In the genomic region with DNA sequence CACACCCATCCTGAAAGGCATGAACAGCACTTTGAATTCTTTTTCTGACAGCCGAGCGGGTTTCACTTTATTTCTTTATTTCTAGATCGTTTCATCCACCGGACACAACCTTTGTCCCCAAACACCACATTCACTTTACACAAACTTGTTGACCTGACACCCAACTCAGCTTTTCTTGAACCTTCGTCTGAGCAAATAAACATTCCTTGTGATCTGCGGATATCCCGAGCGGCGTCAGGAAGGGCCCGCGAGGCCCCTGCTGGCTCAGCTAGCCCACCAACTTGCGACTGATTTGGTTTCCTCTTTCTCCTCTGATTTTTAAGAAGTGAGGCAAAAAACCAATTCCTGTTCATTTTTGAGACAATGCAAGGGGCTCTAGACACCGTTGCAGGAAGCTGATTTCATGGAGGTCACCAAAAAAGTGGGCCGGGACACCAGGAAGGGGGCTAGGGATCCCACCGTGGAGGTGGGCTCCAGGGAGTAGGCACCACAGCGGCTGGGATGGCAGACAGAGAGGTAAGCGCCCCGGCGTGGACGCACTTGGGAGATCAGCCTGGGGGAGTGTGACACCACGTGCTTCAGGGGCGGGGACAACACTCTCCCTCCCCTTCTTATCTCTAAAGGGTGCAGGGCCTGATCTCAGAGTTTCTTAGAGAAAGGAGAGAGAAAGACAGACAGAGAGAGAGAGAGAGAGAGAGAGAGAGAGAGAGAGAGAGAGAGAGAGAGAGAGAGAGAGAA, we compare ENCODE assay signal across 8 mouse cellular contexts. TPM values are rescaled to one million over a fixed set of nuclear protein-coding genes. Genes with fewer than 3 reads are reported as not detected.
DNase-seq lines count a peak whose midpoint lies in the region; ATAC-seq and TF ChIP-seq lines count a peak whose summit lies in the region.

TSS of gene Slc39a8 (plus strand) at position 264 of the 738 bp plus-strand sequence.

- TF ChIP-seq RAD21 in CH12.LX (IDR thresholded peaks at IDR 0.05; ENCODE audit: low read depth, low read length), result peak; percentile 12

- no peaks in the 10 kb centered on the region for H3K9me3 ChIP-seq in CH12.LX (replicated peaks; ENCODE audit: low read length)
- no peaks in the 10 kb centered on the region for H3K9me3 ChIP-seq in forebrain, embryonic 11.5 days (ENCODE audit: control insufficient read depth, low read length)
- no peaks in the 10 kb centered on the region for H3K9me3 ChIP-seq in heart, embryonic 14.5 days (ENCODE audit: control insufficient read depth, low read length)
- H3K9me3 ChIP-seq in liver, embryonic 13.5 days (replicated peaks), result no peaks in the 10 kb centered on the region

- 3% methylated on average over 22 of the region's 22 CpGs for WGBS in forebrain, embryonic 11.5 days
- WGBS in heart, embryonic 14.5 days, result 2% methylated on average over 22 of the region's 22 CpGs
- under 1% methylated on average over 22 of the region's 22 CpGs for WGBS in liver, embryonic 13.5 days (ENCODE audit: insufficient replicate concordance)

- peak within 1 kb of the TSS; percentile 27 for H3K9ac ChIP-seq in CH12.LX (ENCODE audit: insufficient read depth, low read depth)
- H3K9ac ChIP-seq in forebrain, embryonic 11.5 days (ENCODE audit: low read length), result peak within 1 kb of the TSS; percentile 65
- H3K9ac ChIP-seq in heart, embryonic 14.5 days (ENCODE audit: low read length), result peak within 1 kb of the TSS; percentile 73
- H3K9ac ChIP-seq in liver, embryonic 13.5 days, result peak within 1 kb of the TSS; percentile 90

- H3K27ac ChIP-seq in CH12.LX (ENCODE audit: insufficient read depth, low read depth), result no peak within 1 kb of the TSS
- H3K27ac ChIP-seq in forebrain, embryonic 11.5 days (ENCODE audit: low read depth, low read length), result peak within 1 kb of the TSS; percentile 48; the same call in 1 of the 2 replicates
- H3K27ac ChIP-seq in heart, embryonic 14.5 days (replicated peaks in 1 of 2; ENCODE audit: control insufficient read depth in 1 of 2, insufficient read depth in 1 of 2, low read depth in 2 of 2, low read length in 2 of 2), result peak within 1 kb of the TSS; percentile 68 to 79
- H3K27ac ChIP-seq in liver, embryonic 13.5 days, result peak within 1 kb of the TSS; percentile 97

- dilution Hi-C loops in CH12.LX (cut with MboI; ENCODE audit: extremely low pct_ligation_motif_present, extremely low pct_unique_long_range_greater_than_20kb, low sequenced_read_pairs), result no loop called here

- peak; percentile 94 for ATAC-seq in forebrain, embryonic 11.5 days (replicated peaks; ENCODE audit: low FRiP score)
- ATAC-seq in heart, embryonic 14.5 days (ENCODE audit: insufficient number of reproducible peaks, insufficient read depth, low FRiP score, low read depth), result peak; percentile 92
- ATAC-seq in liver, embryonic 13.5 days (ENCODE audit: low read depth), result peak; percentile 87

- H3K4me1 ChIP-seq in CH12.LX (ENCODE audit: control insufficient read depth in 1 of 2, insufficient read depth in 2 of 2), result peaks cover 2 to 4% of the 10 kb centered on the region in 2 experiments; a peak in 1 of 4 replicates
- peaks cover 2% of the 10 kb centered on the region; the same call in 1 of the 2 replicates for H3K4me1 ChIP-seq in forebrain, embryonic 11.5 days (replicated peaks; ENCODE audit: control insufficient read depth, insufficient read depth, low read length)
- H3K4me1 ChIP-seq in heart, embryonic 14.5 days (ENCODE audit: control insufficient read depth in 2 of 2, insufficient read depth in 2 of 2, low read length in 2 of 2), result peaks cover 0 to 13% of the 10 kb centered on the region in 2 experiments; a peak in 3 of 4 replicates
- H3K4me1 ChIP-seq in liver, embryonic 13.5 days (replicated peaks), result peaks cover 52% of the 10 kb centered on the region

- H3K4me3 ChIP-seq in CH12.LX (replicated peaks in 1 of 3; ENCODE audit: low read depth in 2 of 3, low read length in 2 of 3, poor library complexity in 1 of 3), result peak within 1 kb of the TSS in 2 of 3 experiments; percentile 28 to 49
- H3K4me3 ChIP-seq in forebrain, embryonic 11.5 days (ENCODE audit: low read depth, low read length), result peak within 1 kb of the TSS; percentile 52
- H3K4me3 ChIP-seq in heart, embryonic 14.5 days (ENCODE audit: control insufficient read depth in 1 of 2, insufficient read depth in 1 of 2, low read depth in 1 of 2, low read length in 2 of 2), result peak within 1 kb of the TSS; percentile 63 to 87
- peak within 1 kb of the TSS; percentile 83 for H3K4me3 ChIP-seq in liver, embryonic 13.5 days (replicated peaks)

- H3K27me3 ChIP-seq in CH12.LX (replicated peaks), result no peaks in the 10 kb centered on the region
- H3K27me3 ChIP-seq in forebrain, embryonic 11.5 days (ENCODE audit: control insufficient read depth, insufficient read depth, low read length), result no peaks in the 10 kb centered on the region
- peaks cover 4% of the 10 kb centered on the region; the same call in 1 of the 2 replicates for H3K27me3 ChIP-seq in heart, embryonic 14.5 days (ENCODE audit: control insufficient read depth, insufficient read depth, low read length)
- H3K27me3 ChIP-seq in liver, embryonic 13.5 days, result no peaks in the 10 kb centered on the region
- H3K27me3 ChIP-seq in splenic B cell, adult 2 months (ENCODE audit: control insufficient read depth, insufficient read depth, low read length, poor library complexity, severe bottlenecking), result no peaks in the 10 kb centered on the region

- TF ChIP-seq POLR2A in CH12.LX (IDR thresholded peaks at IDR 0.05; ENCODE audit: low read depth, low read length), result peak; percentile 40

- no peak for TF ChIP-seq EP300 in CH12.LX (IDR thresholded peaks at IDR 0.05; ENCODE audit: low read length)

- no peaks in the 10 kb centered on the region for H3K79me2 ChIP-seq in CH12.LX (replicated peaks; ENCODE audit: control insufficient read depth, extremely low read depth, insufficient read depth, poor library complexity, severe bottlenecking)

- no peaks in the 10 kb centered on the region for H3K36me3 ChIP-seq in CH12.LX (replicated peaks in 1 of 2; ENCODE audit: control insufficient read depth in 1 of 2, insufficient read depth in 1 of 2, low read length in 1 of 2)
- H3K36me3 ChIP-seq in forebrain, embryonic 11.5 days (ENCODE audit: control insufficient read depth, insufficient read depth, low read length), result no peaks in the 10 kb centered on the region
- H3K36me3 ChIP-seq in heart, embryonic 14.5 days (ENCODE audit: control insufficient read depth, insufficient read depth, low read length), result no peaks in the 10 kb centered on the region
- H3K36me3 ChIP-seq in liver, embryonic 13.5 days, result peaks cover 10% of the 10 kb centered on the region
- H3K36me3 ChIP-seq in splenic B cell, adult 2 months (ENCODE audit: control insufficient read depth, insufficient read depth, low read length, poor library complexity, severe bottlenecking), result no peaks in the 10 kb centered on the region

- H3K4me2 ChIP-seq in CH12.LX (ENCODE audit: insufficient read depth, low read depth, poor library complexity, severe bottlenecking), result peak within 1 kb of the TSS; percentile 92
- peak within 1 kb of the TSS; percentile 92 for H3K4me2 ChIP-seq in forebrain, embryonic 11.5 days (ENCODE audit: low read depth, low read length, severe bottlenecking)
- H3K4me2 ChIP-seq in heart, embryonic 14.5 days (ENCODE audit: low read length), result peak within 1 kb of the TSS; percentile 80
- peak within 1 kb of the TSS; percentile 96 for H3K4me2 ChIP-seq in liver, embryonic 13.5 days

- peak in 1 of 2 experiments; percentile 58; a peak in 2 of 4 replicates for TF ChIP-seq CTCF in CH12.LX (conservative IDR thresholded peaks at IDR 0.05 in 1 of 2, IDR thresholded peaks at IDR 0.05 in 1 of 2; ENCODE audit: low read depth in 2 of 2, low read length in 2 of 2)

- in situ Hi-C loops in CH12.LX (cut with MboI; ENCODE audit: low pct_ligation_motif_present, low pct_unique_long_range_greater_than_20kb, low sequenced_read_pairs), result no loop called here

- DNase-seq in CH12.LX (ENCODE audit: extremely low read depth), result peak; percentile 56
- peak; percentile 90 for DNase-seq in c-Kit-positive CD71-positive TER-119-positive erythroid progenitor cells, embryonic 14.5 days (ENCODE audit: low spot score)
- DNase-seq in forebrain, embryonic 11.5 days (ENCODE audit: low spot score), result peak; percentile 87
- DNase-seq in kidney, postnatal 10 days, result peak; percentile 87
- peak; percentile 90 for DNase-seq in liver, embryonic 13.5 days
- DNase-seq in naive thymus-derived CD4-positive, alpha-beta T cell, adult 2 months (ENCODE audit: low read depth), result peak; percentile 85
- DNase-seq in splenic B cell, adult 2 months (ENCODE audit: low read depth, low spot score), result peak; percentile 75

TF ChIP-seq in CH12.LX, 34 proteins besides CTCF, POLR2A, EP300 and RAD21 (continues in another document):
- TF ChIP-seq KAT2A (IDR thresholded peaks at IDR 0.05; ENCODE audit: insufficient replicate concordance, low read length) (no peak), MAZ (IDR thresholded peaks at IDR 0.05; ENCODE audit: low read depth, low read length) (0 out of 2 replicates have a peak, but pooled peaks have one; percentile 37), ZC3H11A (IDR thresholded peaks at IDR 0.05; ENCODE audit: low read depth, low read length) (no peak), JUND (conservative IDR thresholded peaks at IDR 0.05; ENCODE audit: low read depth, low read length) (no peak), ZKSCAN1 (IDR thresholded peaks at IDR 0.05; ENCODE audit: borderline replicate concordance, low read depth, low read length) (no peak), ELF1 (IDR thresholded peaks at IDR 0.05; ENCODE audit: low read depth, low read length) (no peak), ZNF384 (IDR thresholded peaks at IDR 0.05; ENCODE audit: low read depth, low read length) (no peak), CHD1 (IDR thresholded peaks at IDR 0.05; ENCODE audit: low read depth, low read length) (no peak), ETS1 (conservative IDR thresholded peaks at IDR 0.05; ENCODE audit: low read depth, low read length) (no peak), MXI1 (IDR thresholded peaks at IDR 0.05; ENCODE audit: low read depth, low read length) (peak; percentile 93), NELFE (IDR thresholded peaks at IDR 0.05; ENCODE audit: low read depth, low read length) (no peak; the same call in 1 of the 2 replicates), SIN3A (IDR thresholded peaks at IDR 0.05; ENCODE audit: low read length) (peak; percentile 89), HCFC1 (IDR thresholded peaks at IDR 0.05; ENCODE audit: low read depth, low read length) (0 out of 2 replicates have a peak, but pooled peaks have one; percentile 20), MEF2A (IDR thresholded peaks at IDR 0.05; ENCODE audit: borderline replicate concordance, low read depth, low read length) (peak; percentile 22; the same call in 1 of the 2 replicates), CHD2 (IDR thresholded peaks at IDR 0.05; ENCODE audit: low read length) (0 out of 2 replicates have a peak, but pooled peaks have one; percentile 30)

RNA-seq across cellular contexts. Expression of gene Slc39a8, which starts in this region (rescaled TPM):
- total RNA-seq in CH12.LX (2012; rRNA removed), result 0.30 and 0.50 TPM in 2 replicates
- 0.64 and 0.72 TPM in 2 replicates for total RNA-seq in CH12.LX (2014; rRNA removed)
- 0.59 and 1.2 TPM in 2 replicates for polyA plus RNA-seq in CH12.LX (2012; ENCODE audit: insufficient read length, low read depth)
- polyA plus RNA-seq in forebrain, embryonic 11.5 days (2014; fragmentation: Nextera tagmentation; extraction: Ambion mirVana), result 21.2 and 22.4 TPM in 2 replicates
- 16.0 and 17.8 TPM in 2 replicates for polyA plus RNA-seq in heart, embryonic 14.5 days (2014; fragmentation: Nextera tagmentation; extraction: Ambion mirVana)
- polyA plus RNA-seq in liver, embryonic 13.5 days (2015; fragmentation: Nextera tagmentation; extraction: Ambion mirVana), result 61.3 and 76.0 TPM in 2 replicates

Comparison
In these comparisons a context has a peak if more than half of its experiments do, and no peak if none do; other contexts are left out.
1. H3K9ac ChIP-seq: peak in every context shown above with its lines; median percentile 90 in liver, embryonic 13.5 days; 73 in heart, embryonic 14.5 days; 65 in forebrain, embryonic 11.5 days; 27 in CH12.LX.